Comparison of ENCODE assay signal across 15 mouse cellular contexts in genomic region chr1:72426456-72426855, GRCm38 (mm10).
"Had no signal": no experiment of that assay in that cellular context is flagged by ENCODE, and none has a peak within 500 bp of the region (broad histone marks: within the 10 kb centered on the region; RNA-seq: fewer than 3 reads in every experiment).

No protein-coding gene starts in this region.

- H3K36me3 ChIP-seq: stomach, embryonic 15.5 days had no signal

- DNase-seq: retina, postnatal 1 day; right cerebral cortex, adult 18-20 months; right cerebral cortex, postnatal 14 days; right cerebral cortex, postnatal 25 days; right cerebral cortex, postnatal 4 days; spleen, adult 18-20 months; thymus, adult 18-20 months; thymus, adult 2 months; thymus, postnatal 14 days; thymus, postnatal 25 days; thymus, postnatal 36 days; thymus, postnatal 4 days had no signal

- H3K4me3 ChIP-seq: neural tube, embryonic 15.5 days; stomach, embryonic 15.5 days had no signal

- H3K4me1 ChIP-seq: neural tube, embryonic 15.5 days; stomach, embryonic 15.5 days had no signal

- H3K4me2 ChIP-seq: neural tube, embryonic 15.5 days; stomach, embryonic 15.5 days had no signal

- H3K9me3 ChIP-seq: neural tube, embryonic 15.5 days; stomach, embryonic 15.5 days had no signal

- H3K27ac ChIP-seq: neural tube, embryonic 15.5 days; stomach, embryonic 15.5 days; stomach, postnatal 0 days had no signal

- H3K9ac ChIP-seq: neural tube, embryonic 15.5 days; stomach, embryonic 15.5 days had no signal

- H3K27me3 ChIP-seq: neural tube, embryonic 15.5 days; stomach, embryonic 15.5 days had no signal
